10 mouse cellular contexts compared by ENCODE assay signal in genomic region chr4:88022623-88023022, GRCm38 (mm10). TPM values are rescaled to one million over a fixed set of nuclear protein-coding genes. Genes with fewer than 3 reads are reported as not detected.
DNase-seq lines count a peak whose midpoint lies in the region; ATAC-seq and TF ChIP-seq lines count a peak whose summit lies in the region.
"Had no signal": no experiment of that assay in that cellular context is flagged by ENCODE, and none has a peak within 500 bp of the region (broad histone marks: within the 10 kb centered on the region; RNA-seq: fewer than 3 reads in every experiment).

No protein-coding gene starts in this region.

- ATAC-seq in lung, embryonic 14.5 days (ENCODE audit: insufficient read depth) = no peak
- ATAC-seq in inflammation-experienced regulatory T-cells, adult 6 months = no peak
- ATAC-seq in kidney, embryonic 15.5 days (replicated peaks; ENCODE audit: low FRiP score) = no peak

- H3K36me3 ChIP-seq in lung, embryonic 14.5 days (ENCODE audit: insufficient read depth) = peaks cover 15% of the 10 kb centered on the region
- peaks cover 11% of the 10 kb centered on the region for H3K36me3 ChIP-seq in kidney, embryonic 15.5 days
- H3K36me3 ChIP-seq: stomach, embryonic 15.5 days had no signal

- no peak for DNase-seq in gastrocnemius, adult 2 months
- no peak for DNase-seq in gastrocnemius, postnatal 10 days
- peak; percentile 39 for DNase-seq in lung, embryonic 14.5 days
- no peak for DNase-seq in lung, postnatal 4 days
- peak; percentile 48 for DNase-seq in ES-CJ7 (ENCODE audit: low read depth, low spot score)
- peak; percentile 57 for DNase-seq in naive thymus-derived CD4-positive, alpha-beta T cell, adult 2 months (ENCODE audit: low read depth)

- no peak overlapping the region for H3K9ac ChIP-seq in lung, embryonic 14.5 days
- no peak overlapping the region for H3K9ac ChIP-seq in kidney, embryonic 15.5 days
- H3K9ac ChIP-seq: embryonic facial prominence, embryonic 13.5 days; stomach, embryonic 15.5 days had no signal

- 0% methylated on average over 1 of the region's 1 CpGs for WGBS in lung, embryonic 14.5 days
- WGBS in kidney, embryonic 15.5 days = 19% methylated on average over 1 of the region's 1 CpGs

- no peaks in the 10 kb centered on the region for H3K9me3 ChIP-seq in lung, embryonic 14.5 days (ENCODE audit: low read depth, low read length)
- H3K9me3 ChIP-seq in kidney, embryonic 15.5 days (replicated peaks) = no peaks in the 10 kb centered on the region
- H3K9me3 ChIP-seq: embryonic facial prominence, embryonic 13.5 days; stomach, embryonic 15.5 days had no signal

- peaks cover 3% of the 10 kb centered on the region; the same call in 1 of the 2 replicates for H3K4me1 ChIP-seq in lung, embryonic 14.5 days (ENCODE audit: insufficient read depth)
- peaks cover 13% of the 10 kb centered on the region for H3K4me1 ChIP-seq in kidney, embryonic 15.5 days

- intact Hi-C loops in gastrocnemius, adult 2 months (cut with DNase I) = loop anchor here (5.0 kb wide), 1 partner anchor 655 kb away; no protein-coding TSS in a partner anchor

- H3K4me2 ChIP-seq in lung, embryonic 14.5 days = no peak overlapping the region
- H3K4me2 ChIP-seq in kidney, embryonic 15.5 days = no peak overlapping the region
- H3K4me2 ChIP-seq: embryonic facial prominence, embryonic 13.5 days; stomach, embryonic 15.5 days had no signal

- peak; percentile 51 for TF ChIP-seq CTCF in gastrocnemius, adult 2 months (IDR thresholded peaks at IDR 0.05)
- TF ChIP-seq CTCF in lung, embryonic 14.5 days (IDR thresholded peaks at IDR 0.05; ENCODE audit: low read depth) = peak; percentile 43

- H3K4me3 ChIP-seq in gastrocnemius, adult 2 months = no peak overlapping the region
- no peak overlapping the region for H3K4me3 ChIP-seq in lung, embryonic 14.5 days (ENCODE audit: low read depth, low read length)
- H3K4me3 ChIP-seq in kidney, embryonic 15.5 days (replicated peaks) = no peak overlapping the region
- H3K4me3 ChIP-seq: embryonic facial prominence, embryonic 13.5 days; stomach, embryonic 15.5 days had no signal

- no peaks in the 10 kb centered on the region for H3K27me3 ChIP-seq in lung, embryonic 14.5 days (ENCODE audit: insufficient read depth, low read length)
- no peaks in the 10 kb centered on the region for H3K27me3 ChIP-seq in kidney, embryonic 15.5 days
- H3K27me3 ChIP-seq: embryonic facial prominence, embryonic 13.5 days; stomach, embryonic 15.5 days had no signal

- H3K27ac ChIP-seq in gastrocnemius, adult 2 months = no peak overlapping the region
- H3K27ac ChIP-seq in lung, embryonic 14.5 days (ENCODE audit: low read depth) = no peak overlapping the region
- H3K27ac ChIP-seq in kidney, embryonic 15.5 days = no peak overlapping the region
- H3K27ac ChIP-seq: embryonic facial prominence, embryonic 13.5 days; stomach, embryonic 15.5 days had no signal

RNA-seq across cellular contexts. Expression of gene Mllt3, which starts 10.5 kb away (rescaled TPM):
- total RNA-seq in gastrocnemius, adult 2 months (2021) = 100 to 1,000 TPM; 113 to 127 TPM
- 10 to 100 TPM; 45.7 to 57.1 TPM for total RNA-seq in gastrocnemius, postnatal 10 days (2021)
- polyA plus RNA-seq in lung, embryonic 14.5 days (2014; fragmentation: Nextera tagmentation; extraction: Ambion mirVana) = 43.6 and 44.1 TPM in 2 replicates
- polyA plus RNA-seq in inflammation-experienced regulatory T-cells, adult 6 months (2017; shearing (Covaris generic)) = 100 to 1,000 TPM in 2 of 3 experiments, 10 to 100 TPM in 1; 91.7 to 126 (median 120) TPM
- polyA plus RNA-seq in kidney, embryonic 15.5 days (2015; fragmentation: Nextera tagmentation; extraction: Ambion mirVana) = 32.4 and 39.5 TPM in 2 replicates

Comparison
In these comparisons a context has a peak if more than half of its experiments do, and no peak if none do; other contexts are left out.
1. DNase-seq: peak in lung, embryonic 14.5 days (single experiment), ES-CJ7 (single experiment) and naive thymus-derived CD4-positive, alpha-beta T cell, adult 2 months (single experiment); none in gastrocnemius, adult 2 months (single experiment), gastrocnemius, postnatal 10 days (single experiment) and lung, postnatal 4 days (0 of 2).